Mouse (Mus musculus) layer of hippocampus, postnatal 25 days (tissue): ENCODE data around the gene Cpsf6. TPM values are rescaled to one million over a fixed set of nuclear protein-coding genes. Genes with fewer than 3 reads are reported as not detected.

Experiments
- DNase-seq, 2 experiments: peaks; one replicate each; pipeline ENCODE4 v3.0.0; 2022; ENCODE audit warnings: mixed read lengths in 2 of 2, low spot score in 1 of 2; ENCODE audit errors: extremely low spot score in 1 of 2
- total RNA-seq, 2 experiments: library from RNA; stranded (reverse); gene quantifications; 2 replicates each; pipeline ENCODE4 v1.2.3; 2021

The Cpsf6 gene
- total RNA-seq, 2 experiments from 2014 or later: 103 to 115 TPM

GRCm38 (mm10) chr10:117415364-117416057 is 35.7 kb upstream of the Cpsf6 start:
- DNase-seq: no peak

- DNase-seq: no peak
These were observed 34.9 kb upstream of the Cpsf6 start for GRCm38 (mm10) chr10:117414726-117415125.

- DNase-seq: no peak
These were observed 34.0 kb upstream of the Cpsf6 start for GRCm38 (mm10) chr10:117413562-117414527.

GRCm38 (mm10) chr10:117412474-117413057 is 32.8 kb upstream of the Cpsf6 start:
- DNase-seq: no peak

GRCm38 (mm10) chr10:117411716-117412473 is 32.1 kb upstream of the Cpsf6 start:
- DNase-seq: no peak

GRCm38 (mm10) chr10:117411131-117411530 is 31.3 kb upstream of the Cpsf6 start:
- DNase-seq: no peak

- DNase-seq: no peak
These were observed 30.8 kb upstream of the Cpsf6 start for GRCm38 (mm10) chr10:117410481-117411048.

GRCm38 (mm10) chr10:117409373-117410354 is 29.8 kb upstream of the Cpsf6 start:
- no peak for DNase-seq

- DNase-seq: no peak
These were observed 28.9 kb upstream of the Cpsf6 start for GRCm38 (mm10) chr10:117408545-117409372.

- no peak for DNase-seq
These were observed 28.0 kb upstream of the Cpsf6 start for GRCm38 (mm10) chr10:117407734-117408288.

GRCm38 (mm10) chr10:117406843-117407733 is 27.3 kb upstream of the Cpsf6 start:
- DNase-seq: no peak

- DNase-seq: no peak
These were observed 26.4 kb upstream of the Cpsf6 start for GRCm38 (mm10) chr10:117406283-117406588.

- DNase-seq: no peak
These were observed 25.9 kb upstream of the Cpsf6 start for GRCm38 (mm10) chr10:117405526-117406282.

GRCm38 (mm10) chr10:117404384-117404783 is 24.6 kb upstream of the Cpsf6 start:
- DNase-seq: no peak

- DNase-seq: no peak
These were observed 23.6 kb upstream of the Cpsf6 start for GRCm38 (mm10) chr10:117403344-117403953.
